Mouse (Mus musculus) liver, embryonic 14.5 days (tissue): Measurements from ENCODE around the gene Szrd1. TPM values are rescaled to one million over a fixed set of nuclear protein-coding genes. Genes with fewer than 3 reads are reported as not detected.

Experiments used
- ATAC-seq: fragments of 200-750 bp; cut with Nextera tagmentation; 2 replicates; pipeline ENCODE4 v1.8.0; 2017; ENCODE audit warnings: moderate number of reproducible peaks, mild to moderate bottlenecking, moderate library complexity; ENCODE audit not compliant: insufficient read depth
- DNase-seq, 3 experiments: peaks; one replicate each; pipeline ENCODE4 v3.0.0-alpha.2; 2012 to 2013; ENCODE audit warnings: low read depth in 3 of 3, low spot score in 3 of 3
- H3K27ac ChIP-seq: fragments of 300-500 bp; sonication (generic); 2 replicates; pipeline ENCODE4 v1.5.1; 2014; ENCODE audit warnings: moderate library complexity, mild to moderate bottlenecking, control low read depth, inconsistent platforms
- H3K27me3 ChIP-seq: fragments of 300-500 bp; sonication (generic); 2 replicates; pipeline ENCODE4 v1.6.1; 2014; ENCODE audit warnings: mild to moderate bottlenecking, low read length, moderate library complexity; ENCODE audit not compliant: control insufficient read depth, insufficient read depth
- H3K36me3 ChIP-seq: fragments of 300-500 bp; sonication (generic); replicated peaks from 2 replicates; pipeline ENCODE4 v1.6.1; 2014; ENCODE audit warnings: low read depth; ENCODE audit not compliant: control insufficient read depth, insufficient read depth
- H3K4me1 ChIP-seq, 2 experiments: fragments of 200-500 bp in 1 of 2; fragments of 300-500 bp in 1 of 2; sonication (generic) in 1 of 2; replicated peaks; 2 replicates each; pipeline ENCODE4 v1.6.1; 2012 to 2014; ENCODE audit warnings: antibody characterized with exemption in 1 of 2, inconsistent platforms in 1 of 2, low read length in 1 of 2; ENCODE audit not compliant: control insufficient read depth in 2 of 2, insufficient read depth in 2 of 2
- H3K4me2 ChIP-seq: fragments of 300-500 bp; sonication (generic); 2 replicates; pipeline ENCODE4 v1.6.1; 2014; ENCODE audit warnings: low read depth, mild to moderate bottlenecking, control low read depth, moderate library complexity
- H3K4me3 ChIP-seq, 2 experiments: fragments of 200-500 bp in 1 of 2; fragments of 300-500 bp in 1 of 2; sonication (generic) in 1 of 2; 2 replicates each; pipeline ENCODE4 v1.5.1; 2012 to 2014; ENCODE audit warnings: low read depth in 2 of 2, low read length in 2 of 2, mild to moderate bottlenecking in 2 of 2, control low read depth in 1 of 2, inconsistent platforms in 1 of 2, moderate library complexity in 1 of 2; ENCODE audit not compliant: insufficient read depth in 1 of 2
- H3K9ac ChIP-seq: fragments of 300-500 bp; sonication (generic); replicated peaks from 2 replicates; pipeline ENCODE4 v1.6.1; 2014; ENCODE audit warnings: mild to moderate bottlenecking, control low read depth, moderate library complexity
- H3K9me3 ChIP-seq: fragments of 300-500 bp; sonication (generic); 2 replicates; pipeline ENCODE4 v1.6.1; 2016; ENCODE audit warnings: low read length, mixed read lengths; ENCODE audit not compliant: control insufficient read depth
- CTCF ChIP-seq: IDR thresholded peaks from 2 replicates; pipeline ENCODE4 v1.5.1; 2016; ENCODE audit warnings: antibody characterized with exemption, low read depth, control low read depth
- EP300 ChIP-seq: IDR thresholded peaks from 2 replicates; pipeline ENCODE4 v1.6.1; 2016; ENCODE audit warnings: antibody characterized with exemption, low read depth
- WGBS: fragments of 180-500 bp; shearing (Covaris S2); extraction: QIAGEN DNeasy Blood & Tissue Kit; methylation state at CpG from one replicate; pipeline ENCODE4 v1.1.7; 2014; ENCODE audit not compliant: insufficient replicate concordance; 5-methylcytosine and 5-hydroxymethylcytosine counted together
- polyA plus RNA-seq, 2 experiments: library from polyadenylated mRNA; depleted of rRNA in 1 of 2; stranded (reverse) in 1 of 2; unstranded in 1 of 2; fragments of >200 nt; fragmentation: Nextera tagmentation in 1 of 2; extraction: Ambion mirVana in 1 of 2; gene quantifications; 2 replicates each; pipeline versions ENCODE4 v1.2.1 to v1.2.3; 2012 to 2014

Szrd1 gene
- polyA plus RNA-seq, 2 experiments = 13.3 to 14.3 TPM

DNA sequence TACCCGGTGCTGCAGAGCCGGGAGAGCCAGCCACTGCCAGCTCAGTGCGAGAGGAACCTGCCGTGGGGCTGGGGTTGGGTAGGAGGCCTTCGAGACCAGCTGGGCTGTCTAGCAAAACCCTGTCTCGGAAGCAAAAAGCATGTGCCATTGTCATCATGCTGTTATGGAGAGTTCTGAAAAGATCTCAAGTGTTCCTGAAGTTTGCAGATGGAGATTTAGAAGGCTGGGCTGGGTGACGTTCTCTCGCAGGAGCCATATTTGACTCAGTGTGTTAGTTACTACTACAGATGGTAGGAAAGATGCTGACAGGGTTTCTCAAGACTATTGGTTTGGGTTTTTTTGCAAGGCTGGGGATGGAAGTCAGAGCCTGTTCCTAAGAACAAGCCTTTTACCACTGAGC, 32.5 kb upstream of the Szrd1 start:
- Histone ChIP-seq H3K9me3 (no peaks in the 10 kb centered on the region), H3K36me3 (peaks cover 43% of the 10 kb centered on the region), H3K4me2 (no peak overlapping the region), H3K4me1 (no peaks in the 10 kb centered on the region), H3K27ac (no peak overlapping the region), H3K4me3 (no peak overlapping the region), H3K27me3 (no peaks in the 10 kb centered on the region), H3K9ac (no peak overlapping the region)
- DNase-seq = no peak
- ATAC-seq = no peak
- WGBS = 91% methylated on average over 8 of the region's 8 CpGs
- TF ChIP-seq EP300 = no peak
- TF ChIP-seq CTCF = no peak

DNA sequence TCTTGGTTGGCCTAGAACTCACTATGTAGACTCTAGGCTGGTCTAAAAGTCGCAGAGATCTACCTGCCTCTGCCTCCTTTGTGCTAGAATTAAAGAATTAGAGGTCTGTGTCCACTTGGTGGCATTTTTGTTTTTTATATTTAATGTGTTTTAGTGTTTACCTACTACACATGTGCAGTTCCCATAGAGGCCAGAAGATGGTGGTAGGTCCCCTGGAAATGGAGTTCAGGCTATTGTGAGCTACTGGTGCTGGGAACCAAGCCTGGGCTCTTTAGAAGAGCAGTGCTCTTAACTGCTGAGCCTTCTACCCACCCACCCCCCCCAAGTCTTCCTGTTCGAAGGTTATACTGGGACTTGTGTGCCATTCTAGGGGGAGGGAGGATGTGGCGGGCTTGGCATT, 27.6 kb upstream of the Szrd1 start:
- no peak overlapping the region for H3K4me3 ChIP-seq
- TF ChIP-seq CTCF (peak; percentile 33), EP300 (no peak)
- H3K9ac ChIP-seq = no peak overlapping the region
- H3K27ac ChIP-seq = no peak overlapping the region
- H3K9me3 ChIP-seq = no peaks in the 10 kb centered on the region
- ATAC-seq (no peak), DNase-seq (no peak)
- peaks cover 34% of the 10 kb centered on the region for H3K36me3 ChIP-seq
- peaks cover 12 to 17% of the 10 kb centered on the region in 2 experiments for H3K4me1 ChIP-seq
- H3K4me2 ChIP-seq = no peak overlapping the region
- WGBS = 91% methylated on average over 3 of the region's 3 CpGs
- H3K27me3 ChIP-seq = no peaks in the 10 kb centered on the region

DNA sequence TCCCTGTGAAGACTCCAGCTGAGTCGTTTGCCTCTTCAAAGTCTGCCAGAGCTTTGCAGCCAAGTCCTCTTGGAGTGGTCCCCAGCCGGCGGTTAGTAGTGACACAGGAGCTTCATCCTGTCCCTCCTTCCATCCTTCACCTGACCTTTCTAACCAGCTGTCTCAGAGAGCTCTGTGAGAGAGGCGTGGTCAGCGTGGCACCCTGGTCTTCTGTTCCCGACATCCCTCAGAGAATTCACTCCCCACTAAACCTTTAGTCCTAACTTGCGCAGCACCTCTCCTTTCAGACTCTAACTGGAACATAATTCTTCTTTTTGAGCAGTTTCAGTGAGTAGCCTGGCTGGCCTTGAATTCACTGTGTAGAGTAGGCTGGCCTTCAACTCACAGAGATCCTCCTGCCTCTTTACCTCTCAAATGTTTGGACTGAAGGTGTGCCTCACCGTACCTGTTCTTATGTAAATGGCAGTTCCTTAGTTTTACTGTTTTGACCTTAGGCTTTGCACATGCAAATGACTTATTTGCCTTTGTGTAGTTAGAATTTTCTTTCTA, 26.2 kb upstream of the Szrd1 start:
- no peak for ATAC-seq

DNA sequence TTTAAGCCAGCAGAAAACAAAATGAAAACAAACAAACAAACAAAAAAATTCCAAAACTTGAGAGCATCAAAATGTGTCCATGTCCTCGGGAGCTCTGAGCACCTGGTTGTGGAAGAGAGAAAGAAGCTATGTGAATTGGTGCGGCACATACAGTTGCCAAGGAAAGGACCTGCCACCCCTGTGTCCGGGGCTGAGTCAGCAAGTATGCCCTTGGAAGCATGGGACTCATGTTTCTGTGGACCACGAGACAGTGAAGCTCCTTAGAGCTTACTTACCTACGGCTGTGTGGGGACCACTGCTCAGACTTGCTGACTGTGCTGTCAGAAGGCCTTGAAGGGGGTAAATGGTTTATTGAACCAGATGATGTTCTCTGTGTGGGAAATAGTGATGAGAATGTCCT, 24.2 kb upstream of the Szrd1 start:
- TF ChIP-seq CTCF (no peak), EP300 (no peak)
- no peak for DNase-seq
- no peak for ATAC-seq
- no peak overlapping the region for H3K4me2 ChIP-seq
- H3K36me3 ChIP-seq = peaks cover 4% of the 10 kb centered on the region
- H3K9ac ChIP-seq = no peak overlapping the region
- no peaks in the 10 kb centered on the region for H3K9me3 ChIP-seq
- H3K27me3 ChIP-seq = no peaks in the 10 kb centered on the region
- H3K4me1 ChIP-seq = peaks cover 42 to 46% of the 10 kb centered on the region in 2 experiments
- WGBS = 89% methylated on average over 5 of the region's 5 CpGs
- H3K27ac ChIP-seq = no peak overlapping the region
- H3K4me3 ChIP-seq = no peak overlapping the region

More for the DNA sequence above, 26.2 kb upstream of the Szrd1 start:
- no peak overlapping the region for H3K4me3 ChIP-seq
- no peak overlapping the region for H3K27ac ChIP-seq
- no peak for TF ChIP-seq EP300
- no peak for TF ChIP-seq CTCF
- peaks cover 23 to 27% of the 10 kb centered on the region in 2 experiments for H3K4me1 ChIP-seq
- no peak overlapping the region for H3K4me2 ChIP-seq
- H3K9me3 ChIP-seq = no peaks in the 10 kb centered on the region
- H3K27me3 ChIP-seq = no peaks in the 10 kb centered on the region
- no peak overlapping the region for H3K9ac ChIP-seq
- DNase-seq = no peak
- peaks cover 21% of the 10 kb centered on the region for H3K36me3 ChIP-seq
- 71% methylated on average over 8 of the region's 8 CpGs for WGBS

DNA sequence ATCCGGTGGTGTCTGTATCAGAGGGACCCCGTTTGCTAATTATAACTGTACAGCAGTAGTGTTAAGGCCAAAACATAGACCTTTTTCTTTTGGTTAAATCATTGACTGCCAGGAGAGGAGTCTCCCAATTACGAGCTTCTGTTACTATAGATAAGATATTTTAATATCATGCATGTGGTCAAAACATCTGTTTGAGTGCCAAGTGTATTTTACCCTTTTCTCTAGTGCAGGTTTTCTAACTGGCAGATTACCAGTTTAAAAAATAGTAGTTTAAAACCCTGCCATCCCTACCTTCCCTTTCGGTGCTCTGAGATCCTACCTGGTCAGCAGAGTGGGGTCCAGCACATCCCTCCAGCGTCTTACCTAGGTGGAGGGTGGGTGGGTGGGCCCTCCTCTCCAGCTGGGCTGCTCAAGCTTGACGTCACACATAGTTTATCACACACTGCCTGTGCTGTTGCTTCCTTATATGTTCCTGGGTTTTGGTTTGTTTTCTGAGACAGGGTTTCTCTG, 22.2 kb upstream of the Szrd1 start:
- H3K36me3 ChIP-seq = no peaks in the 10 kb centered on the region; the same call in 1 of the 2 replicates
- peak; percentile 82 for TF ChIP-seq EP300
- no peak for TF ChIP-seq CTCF
- H3K27ac ChIP-seq = peak overlapping the region; percentile 95
- 18% methylated on average over 6 of the region's 6 CpGs for WGBS
- peaks cover 49 to 64% of the 10 kb centered on the region in 2 experiments for H3K4me1 ChIP-seq
- DNase-seq = peak; percentile 58 to 66 (median 65)
- H3K4me2 ChIP-seq = peak overlapping the region; percentile 60
- peak overlapping the region in 1 of 2 experiments; percentile 25; a peak in 2 of 4 replicates for H3K4me3 ChIP-seq
- H3K9ac ChIP-seq = peak overlapping the region; percentile 54
- no peaks in the 10 kb centered on the region for H3K27me3 ChIP-seq
- peak; percentile 92 for ATAC-seq
- H3K9me3 ChIP-seq = no peaks in the 10 kb centered on the region
